Mouse (Mus musculus) kidney, embryonic 16.5 days (tissue): Measurements from ENCODE around the gene P2rx4. TPM values are rescaled to one million over a fixed set of nuclear protein-coding genes. Genes with fewer than 3 reads are reported as not detected.

Experiments used
- ATAC-seq: fragments of 200-750 bp; cut with Nextera tagmentation; 2 replicates; pipeline ENCODE4 v1.8.0; 2017; ENCODE audit warnings: moderate TSS enrichment; ENCODE audit not compliant: low FRiP score, low TSS enrichment
- H3K27ac ChIP-seq: fragments of 300-500 bp; sonication (generic); 2 replicates; pipeline ENCODE4 v1.5.1; 2014; ENCODE audit warnings: low read length
- H3K27me3 ChIP-seq: fragments of 300-500 bp; sonication (generic); 2 replicates; pipeline ENCODE4 v1.6.1; 2014; ENCODE audit warnings: low read length, control low read depth, mixed read lengths; ENCODE audit not compliant: insufficient read depth
- H3K36me3 ChIP-seq: fragments of 300-500 bp; sonication (generic); 2 replicates; pipeline ENCODE4 v1.6.1; 2014; ENCODE audit warnings: low read length, control low read depth, mixed read lengths; ENCODE audit not compliant: insufficient read depth
- H3K4me1 ChIP-seq: fragments of 300-500 bp; sonication (generic); 2 replicates; pipeline ENCODE4 v1.6.1; 2014; ENCODE audit warnings: low read length, control low read depth, mixed read lengths; ENCODE audit not compliant: insufficient read depth
- H3K4me2 ChIP-seq: fragments of 300-500 bp; sonication (generic); replicated peaks from 2 replicates; pipeline ENCODE4 v1.6.1; 2014; ENCODE audit warnings: low read depth, low read length
- H3K4me3 ChIP-seq: fragments of 300-500 bp; sonication (generic); 2 replicates; pipeline ENCODE4 v1.5.1; 2014; ENCODE audit warnings: mild to moderate bottlenecking, low read length
- H3K9ac ChIP-seq: fragments of 300-500 bp; sonication (generic); replicated peaks from 2 replicates; pipeline ENCODE4 v1.6.1; 2014; ENCODE audit warnings: low read length
- H3K9me3 ChIP-seq: fragments of 300-500 bp; sonication (generic); 2 replicates; pipeline ENCODE4 v1.6.1; 2016; ENCODE audit warnings: low read length, control low read depth
- WGBS: fragments of 180-500 bp; shearing (Covaris S2); extraction: QIAGEN DNeasy Blood & Tissue Kit; methylation state at CpG from one replicate; pipeline ENCODE4 v1.1.7; 2014; 5-methylcytosine and 5-hydroxymethylcytosine counted together
- polyA plus RNA-seq: library from polyadenylated mRNA; unstranded; fragments of >200 nt; fragmentation: Nextera tagmentation; extraction: Ambion mirVana; gene quantifications from 2 replicates; pipeline ENCODE4 v1.2.1, GENCODE M21; 2015

The P2rx4 gene
- polyA plus RNA-seq, 1 experiment from 2014 or later = 26.1 TPM

DNA sequence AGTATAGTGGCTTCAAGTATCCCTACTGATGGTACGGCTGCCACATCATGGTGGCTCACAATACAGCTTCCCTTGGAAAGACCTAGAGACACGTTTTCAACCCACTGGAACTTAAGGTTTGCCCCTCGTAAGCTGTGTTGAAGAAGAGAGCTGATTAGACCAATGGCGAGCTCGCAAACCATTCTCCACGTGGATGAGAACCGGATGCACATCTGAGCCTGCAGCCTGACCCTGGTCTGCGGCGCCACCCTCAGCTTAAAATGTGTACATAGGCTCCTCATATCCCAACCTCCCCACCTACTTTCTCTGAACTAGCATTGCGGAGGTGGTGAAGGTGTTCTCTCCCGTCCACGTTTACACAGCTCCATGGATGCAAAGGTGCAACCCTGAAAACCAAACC, 26.1 kb upstream of the P2rx4 start:
- Histone ChIP-seq H3K4me2 (no peak overlapping the region), H3K9me3 (no peaks in the 10 kb centered on the region), H3K36me3 (no peaks in the 10 kb centered on the region), H3K27me3 (no peaks in the 10 kb centered on the region), H3K9ac (no peak overlapping the region), H3K4me1 (no peaks in the 10 kb centered on the region), H3K4me3 (no peak overlapping the region), H3K27ac (no peak overlapping the region)
- no peak for ATAC-seq
- 83% methylated on average over 12 of the region's 12 CpGs for WGBS

DNA sequence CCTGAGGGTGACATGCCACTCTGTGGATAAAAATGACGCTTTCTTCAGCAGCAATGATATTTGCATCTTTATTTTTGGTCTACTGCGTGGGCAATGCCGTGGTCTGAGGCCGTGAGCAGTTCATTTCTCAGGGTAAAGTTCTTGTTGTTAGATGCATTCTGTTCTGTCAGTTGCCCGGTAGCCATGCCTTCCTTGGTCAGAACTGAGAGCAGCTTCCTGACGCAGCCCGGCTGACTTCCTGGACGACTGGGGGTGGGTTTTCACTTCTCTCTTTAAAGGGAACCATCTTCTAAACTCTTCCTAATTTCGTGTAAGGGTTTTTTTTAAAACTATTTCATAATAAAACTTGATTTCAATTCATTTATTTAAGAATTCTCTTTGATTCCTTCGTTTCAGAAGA, 23.4 kb upstream of the P2rx4 start:
- ATAC-seq = no peak

GRCm38 (mm10) chr5:122687391-122687790, 20.0 kb upstream of the P2rx4 start:
- Histone ChIP-seq H3K4me1 (no peaks in the 10 kb centered on the region), H3K27me3 (no peaks in the 10 kb centered on the region), H3K27ac (no peak overlapping the region), H3K4me2 (no peak overlapping the region), H3K9ac (no peak overlapping the region), H3K9me3 (no peaks in the 10 kb centered on the region), H3K36me3 (no peaks in the 10 kb centered on the region), H3K4me3 (no peak overlapping the region)
- no peak for ATAC-seq
- WGBS = 80% methylated on average over 4 of the region's 4 CpGs

More for the DNA sequence above, 23.4 kb upstream of the P2rx4 start:
- H3K4me3 ChIP-seq = no peak overlapping the region
- H3K27me3 ChIP-seq = no peaks in the 10 kb centered on the region
- H3K4me2 ChIP-seq = no peak overlapping the region
- no peaks in the 10 kb centered on the region for H3K4me1 ChIP-seq
- H3K27ac ChIP-seq = no peak overlapping the region
- no peaks in the 10 kb centered on the region for H3K36me3 ChIP-seq
- H3K9ac ChIP-seq = no peak overlapping the region
- 73% methylated on average over 10 of the region's 10 CpGs for WGBS
- no peaks in the 10 kb centered on the region for H3K9me3 ChIP-seq

- no peaks in the 10 kb centered on the region for H3K36me3 ChIP-seq
- no peaks in the 10 kb centered on the region for H3K27me3 ChIP-seq
- H3K27ac ChIP-seq = no peak overlapping the region
- no peak overlapping the region for H3K4me2 ChIP-seq
- H3K4me3 ChIP-seq = no peak overlapping the region
- WGBS = 93% methylated on average over 7 of the region's 7 CpGs
- no peaks in the 10 kb centered on the region for H3K4me1 ChIP-seq
- H3K9ac ChIP-seq = no peak overlapping the region
- ATAC-seq = no peak
- H3K9me3 ChIP-seq = no peaks in the 10 kb centered on the region
These were observed 18.2 kb upstream of the P2rx4 start for GRCm38 (mm10) chr5:122689153-122689552.

- H3K9ac ChIP-seq = no peak overlapping the region
- 76% methylated on average over 6 of the region's 6 CpGs for WGBS
- H3K9me3 ChIP-seq = no peaks in the 10 kb centered on the region
- no peaks in the 10 kb centered on the region for H3K4me1 ChIP-seq
- no peak overlapping the region for H3K4me3 ChIP-seq
- no peaks in the 10 kb centered on the region for H3K36me3 ChIP-seq
- no peak for ATAC-seq
- H3K27me3 ChIP-seq = no peaks in the 10 kb centered on the region
- H3K4me2 ChIP-seq = no peak overlapping the region
- no peak overlapping the region for H3K27ac ChIP-seq
These were observed 16.9 kb upstream of the P2rx4 start for GRCm38 (mm10) chr5:122690486-122690885.

DNA sequence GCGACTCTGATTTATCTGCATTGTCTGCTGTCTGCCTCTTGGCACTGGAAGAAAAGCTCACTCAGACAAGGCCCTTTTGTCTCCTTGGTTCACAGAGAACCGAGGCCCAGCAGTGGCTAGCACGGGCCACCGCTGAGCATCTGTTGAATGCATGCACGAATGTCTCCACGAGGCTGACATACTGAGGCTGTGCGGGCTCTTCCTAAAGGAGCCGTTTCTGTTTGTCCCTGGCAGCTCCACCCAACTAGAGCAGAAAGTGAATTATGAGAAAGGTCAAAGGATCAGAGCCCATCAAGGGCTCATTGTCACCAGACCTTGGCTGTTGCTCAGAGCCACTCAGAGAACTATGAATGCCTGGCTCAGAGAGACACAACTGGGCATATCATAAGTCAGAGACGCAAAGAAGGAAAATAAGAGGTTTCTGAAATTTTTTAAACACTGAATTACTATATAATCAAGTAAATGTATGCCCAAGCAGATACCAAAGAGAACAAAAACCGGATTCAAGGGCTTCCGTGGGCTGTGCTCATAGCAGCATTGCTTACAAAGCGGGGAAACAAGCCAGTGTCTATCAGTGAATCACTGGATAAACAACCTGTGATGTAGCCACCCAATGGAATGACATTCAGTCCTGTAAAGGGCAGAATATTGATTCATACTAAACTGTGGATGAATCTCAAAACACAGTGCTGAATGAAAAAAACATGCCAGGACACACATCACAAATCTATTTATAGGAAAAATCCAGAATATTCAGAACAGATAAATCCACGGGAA, 13.7 kb upstream of the P2rx4 start:
- WGBS = 34% methylated on average over 13 of the region's 13 CpGs
- Histone ChIP-seq H3K36me3 (no peaks in the 10 kb centered on the region), H3K9ac (no peak overlapping the region), H3K4me3 (no peak overlapping the region), H3K4me1 (peaks cover 5% of the 10 kb centered on the region; the same call in 1 of the 2 replicates), H3K27ac (no peak overlapping the region), H3K9me3 (no peaks in the 10 kb centered on the region), H3K27me3 (no peaks in the 10 kb centered on the region), H3K4me2 (no peak overlapping the region)
- no peak for ATAC-seq

- Histone ChIP-seq H3K27me3 (no peaks in the 10 kb centered on the region), H3K4me1 (peaks cover 5% of the 10 kb centered on the region; the same call in 1 of the 2 replicates), H3K4me2 (no peak overlapping the region), H3K4me3 (no peak overlapping the region), H3K9ac (no peak overlapping the region), H3K9me3 (no peaks in the 10 kb centered on the region), H3K36me3 (no peaks in the 10 kb centered on the region), H3K27ac (no peak overlapping the region)
- no peak for ATAC-seq
- 81% methylated on average over 8 of the region's 8 CpGs for WGBS
These were observed 11.8 kb upstream of the P2rx4 start for GRCm38 (mm10) chr5:122695516-122695915.

DNA sequence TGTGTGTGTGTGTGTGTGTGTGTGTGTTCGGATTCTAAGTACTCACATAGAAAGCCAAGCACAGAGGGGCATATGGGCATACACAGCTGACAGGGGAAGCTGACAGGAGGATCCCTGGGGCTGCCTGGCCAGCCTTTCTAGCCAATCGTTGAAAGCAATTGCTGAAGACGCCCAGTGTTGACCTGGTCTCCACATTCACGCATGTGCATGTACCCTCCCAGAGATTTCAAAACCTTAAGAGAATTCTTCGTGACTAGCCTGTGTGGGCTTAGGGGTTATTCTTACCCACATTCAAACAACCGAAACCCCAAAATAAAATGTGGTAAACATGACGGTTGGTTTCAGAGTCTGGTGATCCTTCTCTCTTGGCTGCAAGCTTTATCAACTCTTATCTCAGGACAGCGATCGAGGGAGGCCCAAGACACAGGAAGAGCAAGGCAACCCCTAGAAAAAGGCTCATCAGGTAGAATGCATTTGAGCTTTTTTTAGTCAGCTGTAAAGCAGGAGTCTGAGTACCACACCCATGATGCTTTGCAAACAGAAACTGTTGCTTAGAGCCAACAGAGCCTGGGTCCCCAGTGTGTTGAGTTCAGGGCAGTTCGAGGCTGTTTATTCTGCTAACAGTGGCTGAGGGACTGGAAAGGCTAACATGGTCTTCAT, 9.2 kb upstream of the P2rx4 start:
- Histone ChIP-seq H3K4me1 (peaks cover 5% of the 10 kb centered on the region; the same call in 1 of the 2 replicates), H3K9me3 (no peaks in the 10 kb centered on the region), H3K9ac (no peak overlapping the region), H3K4me2 (no peak overlapping the region), H3K36me3 (no peaks in the 10 kb centered on the region), H3K27ac (no peak overlapping the region), H3K27me3 (no peaks in the 10 kb centered on the region), H3K4me3 (no peak overlapping the region)
- no peak for ATAC-seq
- WGBS = 84% methylated on average over 10 of the region's 10 CpGs

DNA sequence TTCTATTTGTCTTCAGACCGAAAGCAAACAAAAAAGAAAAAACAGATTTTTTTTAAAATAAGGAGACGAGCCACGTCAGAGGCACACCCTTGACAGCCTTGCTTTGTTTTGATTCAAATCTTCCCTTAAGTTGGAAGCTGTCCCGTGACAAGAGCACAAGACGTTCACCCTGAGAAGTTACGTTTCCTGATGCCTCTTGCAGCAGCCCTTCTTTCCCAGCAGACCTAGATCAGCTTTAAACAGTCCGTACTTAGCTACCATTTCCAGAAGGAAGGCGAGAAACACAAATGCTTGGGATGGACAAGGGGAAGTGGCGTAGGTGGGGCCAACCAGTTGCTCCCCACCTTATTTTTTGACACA, 8.7 kb upstream of the P2rx4 start:
- Histone ChIP-seq H3K4me3 (no peak overlapping the region), H3K4me2 (no peak overlapping the region), H3K9me3 (no peaks in the 10 kb centered on the region)

More for the DNA sequence above, 8.7 kb upstream of the P2rx4 start:
- Histone ChIP-seq H3K27ac (no peak overlapping the region), H3K4me1 (peaks cover 5% of the 10 kb centered on the region; the same call in 1 of the 2 replicates), H3K27me3 (no peaks in the 10 kb centered on the region), H3K36me3 (no peaks in the 10 kb centered on the region), H3K9ac (no peak overlapping the region)
- ATAC-seq = no peak
- 62% methylated on average over 9 of the region's 9 CpGs for WGBS
